Mouse (Mus musculus): ENCODE results near the gene Brwd1. TPM values are rescaled to one million over a fixed set of nuclear protein-coding genes. Genes with fewer than 3 reads are reported as not detected.
"Not testable (repeated sequence)": the region's sequence is repeated elsewhere in the genome, so short reads cannot be mapped to it uniquely, and the experiment has no call there.

Gene Brwd1
- polyA plus RNA-seq, 1 experiment from 2014 or later, result 249 TPM

GRCm38 (mm10) chr16:96066174-96066573, 16.2 kb downstream of the Brwd1 start:
- H3K36me3 ChIP-seq, result peaks cover 91% of the 10 kb centered on the region
- WGBS, result 95% methylated on average over 12 of the region's 12 CpGs

GRCm38 (mm10) chr16:96064649-96065048, 17.7 kb downstream of the Brwd1 start:
- Histone ChIP-seq H3K9ac (no peak overlapping the region), H3K27ac (replicated peaks) (no peak overlapping the region), H3K4me1 (replicated peaks) (no peaks in the 10 kb centered on the region), H3K36me3 (peaks cover 94% of the 10 kb centered on the region), H3K9me3 (no peaks in the 10 kb centered on the region), H3K27me3 (no peaks in the 10 kb centered on the region), H3K4me3 (no peak overlapping the region), H3K4me2 (no peak overlapping the region)
- no peak for ATAC-seq (ENCODE audit: low read depth)
- 98% methylated on average over 6 of the region's 6 CpGs for WGBS

More at GRCm38 (mm10) chr16:96066174-96066573, 16.2 kb downstream of the Brwd1 start:
- Histone ChIP-seq H3K4me1 (replicated peaks) (no peaks in the 10 kb centered on the region), H3K9ac (no peak overlapping the region), H3K9me3 (no peaks in the 10 kb centered on the region), H3K4me2 (no peak overlapping the region), H3K4me3 (no peak overlapping the region), H3K27me3 (no peaks in the 10 kb centered on the region), H3K27ac (replicated peaks) (no peak overlapping the region)
- no peak for ATAC-seq (ENCODE audit: low read depth)

GRCm38 (mm10) chr16:96044096-96044495, 38.2 kb downstream of the Brwd1 start:
- Histone ChIP-seq H3K4me3 (no peak overlapping the region), H3K9me3 (no peaks in the 10 kb centered on the region), H3K36me3 (peaks cover 94% of the 10 kb centered on the region), H3K4me2 (no peak overlapping the region), H3K4me1 (replicated peaks) (no peaks in the 10 kb centered on the region), H3K27me3 (no peaks in the 10 kb centered on the region), H3K27ac (replicated peaks) (no peak overlapping the region), H3K9ac (no peak overlapping the region)
- 64% methylated on average over 5 of the region's 5 CpGs for WGBS
- no peak for ATAC-seq (ENCODE audit: low read depth)

GRCm38 (mm10) chr16:96040691-96041090, 41.6 kb downstream of the Brwd1 start:
- WGBS, result 95% methylated on average over 4 of the region's 4 CpGs

GRCm38 (mm10) chr16:96039538-96039937, 42.8 kb downstream of the Brwd1 start:
- H3K36me3 ChIP-seq, result peaks cover 98% of the 10 kb centered on the region
- no peak overlapping the region for H3K4me3 ChIP-seq

More at GRCm38 (mm10) chr16:96040691-96041090, 41.6 kb downstream of the Brwd1 start:
- no peak for ATAC-seq (ENCODE audit: low read depth)
- Histone ChIP-seq H3K9me3 (no peaks in the 10 kb centered on the region), H3K27me3 (no peaks in the 10 kb centered on the region), H3K4me2 (no peak overlapping the region), H3K36me3 (peaks cover 96% of the 10 kb centered on the region), H3K27ac (replicated peaks) (no peak overlapping the region), H3K4me3 (no peak overlapping the region), H3K4me1 (replicated peaks) (no peaks in the 10 kb centered on the region), H3K9ac (no peak overlapping the region)

GRCm38 (mm10) chr16:96034473-96034872, 47.9 kb downstream of the Brwd1 start:
- no peaks in the 10 kb centered on the region for H3K27me3 ChIP-seq
- ATAC-seq (ENCODE audit: low read depth), result no peak
- no peak overlapping the region for H3K9ac ChIP-seq
- H3K36me3 ChIP-seq, result peaks cover 98% of the 10 kb centered on the region
- no peak overlapping the region for H3K27ac ChIP-seq (replicated peaks)
- H3K4me3 ChIP-seq, result no peak overlapping the region
- no peaks in the 10 kb centered on the region for H3K9me3 ChIP-seq
- no peak overlapping the region for H3K4me2 ChIP-seq
- WGBS, result 85% methylated on average over 6 of the region's 6 CpGs
- no peaks in the 10 kb centered on the region for H3K4me1 ChIP-seq (replicated peaks)

More at GRCm38 (mm10) chr16:96039538-96039937, 42.8 kb downstream of the Brwd1 start:
- no peaks in the 10 kb centered on the region for H3K27me3 ChIP-seq
- no peak overlapping the region for H3K9ac ChIP-seq
- no peak overlapping the region for H3K27ac ChIP-seq (replicated peaks)
- WGBS, result 53% methylated on average over 6 of the region's 6 CpGs
- no peaks in the 10 kb centered on the region for H3K4me1 ChIP-seq (replicated peaks)
- no peaks in the 10 kb centered on the region for H3K9me3 ChIP-seq
- no peak for ATAC-seq (ENCODE audit: low read depth)
- H3K4me2 ChIP-seq, result no peak overlapping the region

- Histone ChIP-seq H3K9ac (no peak overlapping the region), H3K27ac (replicated peaks) (no peak overlapping the region), H3K9me3 (no peaks in the 10 kb centered on the region), H3K36me3 (peaks cover 99% of the 10 kb centered on the region), H3K4me2 (no peak overlapping the region), H3K4me3 (no peak overlapping the region), H3K4me1 (replicated peaks) (no peaks in the 10 kb centered on the region), H3K27me3 (no peaks in the 10 kb centered on the region)
- ATAC-seq (ENCODE audit: low read depth), result no peak
- 93% methylated on average over 13 of the region's 13 CpGs for WGBS
Observed at GRCm38 (mm10) chr16:96032368-96033043, 49.8 kb downstream of the Brwd1 start.

- Histone ChIP-seq H3K27ac (replicated peaks) (no peak overlapping the region), H3K9me3 (no peaks in the 10 kb centered on the region), H3K9ac (no peak overlapping the region), H3K4me1 (replicated peaks) (no peaks in the 10 kb centered on the region), H3K4me3 (no peak overlapping the region), H3K4me2 (no peak overlapping the region), H3K36me3 (peaks cover 98% of the 10 kb centered on the region), H3K27me3 (no peaks in the 10 kb centered on the region)
- 95% methylated on average over 2 of the region's 2 CpGs for WGBS
- no peak for ATAC-seq (ENCODE audit: low read depth)
Observed at GRCm38 (mm10) chr16:96030476-96031102, 51.7 kb downstream of the Brwd1 start.

GRCm38 (mm10) chr16:96026256-96026655, 56.1 kb downstream of the Brwd1 start:
- no peak for ATAC-seq (ENCODE audit: low read depth)
- Histone ChIP-seq H3K36me3 (peaks cover 91% of the 10 kb centered on the region), H3K4me3 (no peak overlapping the region), H3K4me1 (replicated peaks) (no peaks in the 10 kb centered on the region), H3K9ac (no peak overlapping the region), H3K27me3 (no peaks in the 10 kb centered on the region), H3K4me2 (no peak overlapping the region), H3K27ac (replicated peaks) (no peak overlapping the region), H3K9me3 (no peaks in the 10 kb centered on the region)
- WGBS, result 94% methylated on average over 5 of the region's 5 CpGs

GRCm38 (mm10) chr16:96025244-96025643, 57.1 kb downstream of the Brwd1 start:
- 93% methylated on average over 3 of the region's 3 CpGs for WGBS
- H3K27ac ChIP-seq (replicated peaks), result no peak overlapping the region
- H3K4me3 ChIP-seq, result no peak overlapping the region
- no peak overlapping the region for H3K9ac ChIP-seq
- no peak for ATAC-seq (ENCODE audit: low read depth)
- no peaks in the 10 kb centered on the region for H3K9me3 ChIP-seq
- H3K36me3 ChIP-seq, result peaks cover 91% of the 10 kb centered on the region
- no peaks in the 10 kb centered on the region for H3K27me3 ChIP-seq
- no peaks in the 10 kb centered on the region for H3K4me1 ChIP-seq (replicated peaks)
- H3K4me2 ChIP-seq, result no peak overlapping the region

- H3K27ac ChIP-seq (replicated peaks), result no peak overlapping the region
- H3K4me1 ChIP-seq (replicated peaks), result no peaks in the 10 kb centered on the region
- peaks cover 90% of the 10 kb centered on the region for H3K36me3 ChIP-seq
- no peak overlapping the region for H3K4me2 ChIP-seq
- no peak for ATAC-seq (ENCODE audit: low read depth)
- H3K9me3 ChIP-seq, result no peaks in the 10 kb centered on the region; the same call in 1 of the 2 replicates
- H3K9ac ChIP-seq, result no peak overlapping the region
- no peak overlapping the region for H3K4me3 ChIP-seq
- WGBS, result 91% methylated on average over 10 of the region's 10 CpGs
- H3K27me3 ChIP-seq, result no peaks in the 10 kb centered on the region
Observed at GRCm38 (mm10) chr16:96021045-96021444, 61.3 kb downstream of the Brwd1 start.

GRCm38 (mm10) chr16:96009124-96009523, 73.2 kb downstream of the Brwd1 start:
- not testable (repeated sequence) for ATAC-seq (ENCODE audit: low read depth); H3K9me3 ChIP-seq; H3K27ac ChIP-seq (replicated peaks); H3K9ac ChIP-seq; H3K4me1 ChIP-seq (replicated peaks); H3K4me3 ChIP-seq; H3K27me3 ChIP-seq; H3K4me2 ChIP-seq
- WGBS, result no CpG with 5 or more reads among the region's 10 CpGs
- H3K36me3 ChIP-seq, result peaks cover 34% of the 10 kb centered on the region
